Mouse (Mus musculus) neural tube, embryonic 15.5 days (tissue): Measurements from ENCODE around the gene Olfr1174-ps. TPM values are rescaled to one million over a fixed set of nuclear protein-coding genes. Genes with fewer than 3 reads are reported as not detected.

Experiments
- ATAC-seq: fragments of 200-750 bp; cut with Nextera tagmentation; 2 replicates; pipeline ENCODE4 v1.8.0; 2017; ENCODE audit warnings: mild to moderate bottlenecking, moderate TSS enrichment, moderate library complexity; ENCODE audit not compliant: low FRiP score
- H3K27ac ChIP-seq: fragments of 300-500 bp; sonication (generic); replicated peaks from 2 replicates; pipeline ENCODE4 v1.5.1; 2015; ENCODE audit warnings: mild to moderate bottlenecking, inconsistent platforms
- H3K27me3 ChIP-seq: fragments of 300-500 bp; sonication (generic); replicated peaks from 2 replicates; pipeline ENCODE4 v1.6.1; 2015; ENCODE audit warnings: inconsistent platforms
- H3K36me3 ChIP-seq: fragments of 300-500 bp; sonication (generic); 2 replicates; pipeline ENCODE4 v1.6.1; 2015; ENCODE audit warnings: inconsistent platforms
- H3K4me1 ChIP-seq: fragments of 300-500 bp; sonication (generic); 2 replicates; pipeline ENCODE4 v1.6.1; 2015; ENCODE audit warnings: inconsistent platforms
- H3K4me2 ChIP-seq: fragments of 300-500 bp; sonication (generic); 2 replicates; pipeline ENCODE4 v1.6.1; 2015; ENCODE audit warnings: inconsistent platforms, mild to moderate bottlenecking, moderate library complexity
- H3K4me3 ChIP-seq: fragments of 300-500 bp; sonication (generic); replicated peaks from 2 replicates; pipeline ENCODE4 v1.5.1; 2015; ENCODE audit warnings: mild to moderate bottlenecking, inconsistent platforms
- H3K9ac ChIP-seq: fragments of 300-500 bp; sonication (generic); replicated peaks from 2 replicates; pipeline ENCODE4 v1.6.1; 2015; ENCODE audit warnings: mild to moderate bottlenecking, inconsistent platforms
- H3K9me3 ChIP-seq: fragments of 300-500 bp; sonication (generic); replicated peaks from 2 replicates; pipeline ENCODE4 v1.6.1; 2016; ENCODE audit warnings: inconsistent platforms
- WGBS: fragments of 180-500 bp; shearing (Covaris S2); methylation state at CpG from one replicate; pipeline ENCODE4 v1.1.7; 2015; ENCODE audit warnings: mixed read lengths; 5-methylcytosine and 5-hydroxymethylcytosine counted together
- polyA plus RNA-seq: library from polyadenylated mRNA; unstranded; fragments of >200 nt; fragmentation: Nextera tagmentation; extraction: Ambion mirVana; gene quantifications from 2 replicates; pipeline ENCODE4 v1.2.1, GENCODE M21; 2015

Gene Olfr1174-ps
- not detected in 2 replicates for polyA plus RNA-seq

DNA sequence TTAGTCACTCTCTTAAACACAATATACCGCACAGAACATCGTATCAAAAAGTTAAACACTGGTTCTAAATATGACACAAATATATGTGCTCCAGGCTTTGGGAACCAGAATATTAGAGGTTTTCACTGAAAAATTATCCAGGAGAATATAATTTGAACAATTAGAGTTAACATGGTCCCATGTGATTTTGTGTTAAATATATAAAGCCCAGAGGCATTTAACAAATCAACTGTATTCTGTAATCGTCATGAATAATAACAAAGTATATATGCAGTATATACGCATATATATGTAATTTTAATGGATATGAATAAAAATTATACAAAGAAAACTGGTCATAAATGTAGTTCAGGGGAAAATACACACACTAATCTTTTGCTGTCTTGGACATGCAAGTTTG is at the start of gene Olfr1174-ps:
Gene Olfr1174-ps (minus strand): TSS at position 101 of the 400 bp plus-strand sequence.
- H3K27ac ChIP-seq = no peak within 1 kb of the TSS
- no peaks in the 10 kb centered on the region for H3K27me3 ChIP-seq
- H3K36me3 ChIP-seq = no peaks in the 10 kb centered on the region
- ATAC-seq = no peak
- 89% methylated on average over 4 of the region's 4 CpGs for WGBS
- no peak within 1 kb of the TSS for H3K4me3 ChIP-seq
- no peaks in the 10 kb centered on the region for H3K9me3 ChIP-seq
- H3K4me1 ChIP-seq = no peaks in the 10 kb centered on the region
- no peak within 1 kb of the TSS for H3K4me2 ChIP-seq
- H3K9ac ChIP-seq = no peak within 1 kb of the TSS

GRCm38 (mm10) chr2:88356304-88356703 is 41.4 kb upstream of the Olfr1174-ps start:
- 3% methylated on average over 2 of the region's 2 CpGs for whole genome bisulfite sequencing
- Histone ChIP-seq H3K4me2 (no peak overlapping the region), H3K4me1 (no peaks in the 10 kb centered on the region), H3K4me3 (no peak overlapping the region), H3K27ac (no peak overlapping the region), H3K27me3 (no peaks in the 10 kb centered on the region), H3K9ac (no peak overlapping the region), H3K9me3 (no peaks in the 10 kb centered on the region), H3K36me3 (no peaks in the 10 kb centered on the region)
- peak; percentile 77; the same call in 1 of the 2 replicates for ATAC-seq

DNA sequence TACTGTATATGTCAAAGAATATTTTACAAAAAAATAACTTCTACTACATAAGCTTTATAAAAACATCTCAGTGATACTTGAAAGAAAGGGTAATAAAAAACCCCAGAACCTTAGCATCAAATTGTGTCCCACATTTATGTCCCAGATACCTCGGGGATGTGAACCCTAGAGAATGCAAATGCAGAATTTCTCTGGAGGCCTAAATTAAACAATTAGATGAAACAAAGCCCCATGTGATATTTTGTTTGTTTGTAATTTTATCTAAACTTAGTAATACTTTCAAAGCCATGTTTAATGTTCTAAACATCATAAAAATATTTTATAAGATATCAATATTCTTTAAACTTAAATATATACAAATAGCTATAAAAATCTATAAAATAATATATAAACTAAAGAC is 31.5 kb upstream of the Olfr1174-ps start, which contains the start of gene Olfr1177-ps:
Gene Olfr1177-ps (minus strand): TSS at position 101 of the 400 bp plus-strand sequence.
- Histone ChIP-seq H3K9ac (no peak within 1 kb of the TSS), H3K9me3 (no peaks in the 10 kb centered on the region), H3K27ac (no peak within 1 kb of the TSS), H3K4me2 (no peak within 1 kb of the TSS), H3K27me3 (no peaks in the 10 kb centered on the region), H3K4me1 (no peaks in the 10 kb centered on the region), H3K4me3 (no peak within 1 kb of the TSS), H3K36me3 (no peaks in the 10 kb centered on the region)
- WGBS = 88% methylated on average over 1 of the region's 1 CpGs
- ATAC-seq = no peak

DNA sequence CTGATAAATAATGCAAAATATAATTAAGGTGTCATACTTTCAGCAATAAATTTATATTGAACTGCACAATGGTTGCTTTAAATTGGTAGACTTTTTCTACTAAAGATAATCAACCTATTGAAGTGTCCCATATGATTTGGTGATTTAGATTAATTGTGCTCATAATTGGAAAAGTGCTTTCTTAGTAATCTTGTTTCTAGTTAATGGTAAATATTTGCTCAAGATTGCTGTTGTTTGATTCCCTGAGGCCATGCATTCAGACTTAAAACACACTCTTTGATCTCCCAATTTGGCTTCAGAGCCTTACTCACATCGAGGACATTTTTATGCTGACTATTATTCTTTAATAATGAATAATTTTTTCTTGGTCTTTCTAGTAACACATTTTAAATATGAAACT is 21.5 kb upstream of the Olfr1174-ps start, which contains the start of gene Olfr1176:
Gene Olfr1176 (plus strand): TSS at position 301 of the 400 bp plus-strand sequence.
- WGBS = 69% methylated on average over 1 of the region's 1 CpGs
- Histone ChIP-seq H3K36me3 (no peaks in the 10 kb centered on the region), H3K9ac (no peak within 1 kb of the TSS), H3K4me3 (no peak within 1 kb of the TSS), H3K27ac (no peak within 1 kb of the TSS), H3K9me3 (no peaks in the 10 kb centered on the region), H3K4me2 (no peak within 1 kb of the TSS), H3K27me3 (no peaks in the 10 kb centered on the region), H3K4me1 (no peaks in the 10 kb centered on the region)
- ATAC-seq = no peak

DNA sequence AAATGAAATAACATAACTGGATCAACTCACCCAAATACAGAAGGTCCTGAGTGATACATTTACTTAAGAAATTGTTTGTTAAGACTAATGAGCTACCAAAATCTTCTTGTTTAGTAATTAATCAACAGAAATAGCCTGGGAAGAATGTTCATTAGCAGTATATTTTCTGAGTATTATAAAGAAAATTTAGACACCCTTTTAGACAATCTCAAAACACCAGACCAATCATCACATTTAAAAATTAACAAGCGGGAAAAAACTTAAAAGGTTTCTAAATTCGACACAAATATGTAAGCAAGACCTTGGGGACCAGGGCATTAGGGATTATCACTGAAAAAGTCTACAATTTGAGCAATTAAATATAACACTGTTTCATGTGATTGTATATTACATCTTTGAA is 12.2 kb upstream of the Olfr1174-ps start, which contains the start of gene Olfr1175-ps:
Gene Olfr1175-ps (minus strand): TSS at position 101 of the 400 bp plus-strand sequence.
- H3K4me3 ChIP-seq = no peak within 1 kb of the TSS
- 89% methylated on average over 2 of the region's 2 CpGs for WGBS
- no peak within 1 kb of the TSS for H3K4me2 ChIP-seq
- H3K27ac ChIP-seq = no peak within 1 kb of the TSS
- H3K9ac ChIP-seq = no peak within 1 kb of the TSS
- H3K4me1 ChIP-seq = no peaks in the 10 kb centered on the region
- H3K36me3 ChIP-seq = no peaks in the 10 kb centered on the region
- ATAC-seq = no peak
- H3K9me3 ChIP-seq = no peaks in the 10 kb centered on the region
- no peaks in the 10 kb centered on the region for H3K27me3 ChIP-seq

- H3K4me3 ChIP-seq = no peak within 1 kb of the TSS
- H3K27me3 ChIP-seq = no peaks in the 10 kb centered on the region
- no peak within 1 kb of the TSS for H3K27ac ChIP-seq
- no peak within 1 kb of the TSS for H3K4me2 ChIP-seq
- H3K4me1 ChIP-seq = no peaks in the 10 kb centered on the region
- ATAC-seq = no peak
- no peaks in the 10 kb centered on the region for H3K9me3 ChIP-seq
- H3K36me3 ChIP-seq = no peaks in the 10 kb centered on the region
- H3K9ac ChIP-seq = no peak within 1 kb of the TSS
Observed at GRCm38 (mm10) chr2:88279775-88280174, 35.2 kb downstream of the Olfr1174-ps start, which contains the start of gene Olfr1173. Gene Olfr1173 (minus strand): TSS chr2:88279875.

Other genes with a start within 250 kb of the Olfr1174-ps start
- not detected in 2 replicates for gene Olfr1163, start 243.3 kb downstream of the Olfr1174-ps start, polyA plus RNA-seq
- not detected in 2 replicates for gene Olfr1164, start 221.2 kb downstream of the Olfr1174-ps start, polyA plus RNA-seq
- gene Olfr1166, start 186.9 kb downstream of the Olfr1174-ps start, polyA plus RNA-seq = not detected in 2 replicates
- gene Olfr1167, start 159.9 kb downstream of the Olfr1174-ps start, polyA plus RNA-seq = not detected in 2 replicates
- not detected in 2 replicates for gene Olfr1168, start 133.3 kb downstream of the Olfr1174-ps start, polyA plus RNA-seq
- not detected in 2 replicates for gene Olfr1170, start 86.8 kb downstream of the Olfr1174-ps start, polyA plus RNA-seq
- not detected in 2 replicates for gene Olfr1173, start 35.3 kb downstream of the Olfr1174-ps start, polyA plus RNA-seq
- gene Olfr1175-ps, start 12.1 kb upstream of the Olfr1174-ps start, polyA plus RNA-seq = not detected in 2 replicates
- gene Olfr1176, start 21.6 kb upstream of the Olfr1174-ps start, polyA plus RNA-seq = not detected in 2 replicates
- not detected in 2 replicates for gene Olfr1177-ps, start 31.4 kb upstream of the Olfr1174-ps start, polyA plus RNA-seq
- gene Olfr1178, start 71.9 kb upstream of the Olfr1174-ps start, polyA plus RNA-seq = not detected in 2 replicates
- not detected in 2 replicates for gene Olfr1179, start 91.3 kb upstream of the Olfr1174-ps start, polyA plus RNA-seq
- not detected in 2 replicates for gene Olfr1180, start 104.0 kb upstream of the Olfr1174-ps start, polyA plus RNA-seq
- not detected in 2 replicates for gene Olfr1181, start 111.0 kb upstream of the Olfr1174-ps start, polyA plus RNA-seq
- not detected in 2 replicates for gene Gm13757, start 134.0 kb upstream of the Olfr1174-ps start, polyA plus RNA-seq
- not detected in 2 replicates for gene Olfr1183, start 139.7 kb upstream of the Olfr1174-ps start, polyA plus RNA-seq
- not detected in 2 replicates for gene Olfr1184, start 168.5 kb upstream of the Olfr1174-ps start, polyA plus RNA-seq
- gene Olfr1185-ps1, start 178.2 kb upstream of the Olfr1174-ps start, polyA plus RNA-seq = not detected in 2 replicates
- gene Olfr1186, start 203.4 kb upstream of the Olfr1174-ps start, polyA plus RNA-seq = not detected in 2 replicates
- not detected in 2 replicates for gene Olfr1188, start 241.8 kb upstream of the Olfr1174-ps start, polyA plus RNA-seq